Mouse (Mus musculus) limb, embryonic 15.5 days (tissue): ENCODE measurements around the gene Acmsd. TPM values are rescaled to one million over a fixed set of nuclear protein-coding genes. Genes with fewer than 3 reads are reported as not detected.
"Not testable (repeated sequence)": the region's sequence is repeated elsewhere in the genome, so short reads cannot be mapped to it uniquely, and the experiment has no call there.

Source experiments
- ATAC-seq: fragments of 200-750 bp; cut with Nextera tagmentation; 2 replicates; pipeline ENCODE4 v1.8.0; 2017; ENCODE audit warnings: low read depth, moderate TSS enrichment; ENCODE audit not compliant: insufficient number of reproducible peaks, low FRiP score, low TSS enrichment
- H3K27ac ChIP-seq: fragments of 300-500 bp; sonication (generic); 2 replicates; pipeline ENCODE4 v1.5.1; 2015; ENCODE audit warnings: moderate library complexity, mild to moderate bottlenecking, inconsistent platforms
- H3K27me3 ChIP-seq: fragments of 300-500 bp; sonication (generic); 2 replicates; pipeline ENCODE4 v1.6.1; 2015; ENCODE audit warnings: inconsistent platforms
- H3K36me3 ChIP-seq: fragments of 300-500 bp; sonication (generic); 2 replicates; pipeline ENCODE4 v1.6.1; 2015; ENCODE audit warnings: inconsistent platforms
- H3K4me1 ChIP-seq: fragments of 300-500 bp; sonication (generic); 2 replicates; pipeline ENCODE4 v1.6.1; 2015; ENCODE audit warnings: inconsistent platforms
- H3K4me2 ChIP-seq: fragments of 300-500 bp; sonication (generic); 2 replicates; pipeline ENCODE4 v1.6.1; 2015; ENCODE audit warnings: mild to moderate bottlenecking, inconsistent platforms
- H3K4me3 ChIP-seq: fragments of 300-500 bp; sonication (generic); 2 replicates; pipeline ENCODE4 v1.5.1; 2015; ENCODE audit warnings: mild to moderate bottlenecking, inconsistent platforms
- H3K9ac ChIP-seq: fragments of 300-500 bp; sonication (generic); 2 replicates; pipeline ENCODE4 v1.6.1; 2015; ENCODE audit warnings: inconsistent platforms
- H3K9me3 ChIP-seq: fragments of 300-500 bp; sonication (generic); 2 replicates; pipeline ENCODE4 v1.6.1; 2016; ENCODE audit warnings: inconsistent platforms
- WGBS: fragments of 180-500 bp; shearing (Covaris S2); methylation state at CpG from one replicate; pipeline ENCODE4 v1.1.7; 2015; 5-methylcytosine and 5-hydroxymethylcytosine counted together
- polyA plus RNA-seq: library from polyadenylated mRNA; unstranded; fragments of >200 nt; fragmentation: Nextera tagmentation; extraction: Ambion mirVana; gene quantifications from 2 replicates; pipeline ENCODE4 v1.2.1, GENCODE M21; 2015

The Acmsd gene
- polyA plus RNA-seq, 1 experiment from 2014 or later: 0.06 TPM

GRCm38 (mm10) chr1:127750401-127751102 is 21.3 kb downstream of the Acmsd start:
- 62% methylated on average over 11 of the region's 11 CpGs for WGBS
- no peaks in the 10 kb centered on the region for H3K4me1 ChIP-seq
- H3K27ac ChIP-seq: no peak overlapping the region
- H3K9me3 ChIP-seq: no peaks in the 10 kb centered on the region
- H3K27me3 ChIP-seq: no peaks in the 10 kb centered on the region
- H3K9ac ChIP-seq: no peak overlapping the region
- no peak overlapping the region for H3K4me2 ChIP-seq
- no peak for ATAC-seq
- no peak overlapping the region for H3K4me3 ChIP-seq
- H3K36me3 ChIP-seq: no peaks in the 10 kb centered on the region

- Histone ChIP-seq H3K4me2 (no peak overlapping the region), H3K27me3 (no peaks in the 10 kb centered on the region), H3K36me3 (no peaks in the 10 kb centered on the region), H3K9me3 (no peaks in the 10 kb centered on the region), H3K4me3 (no peak overlapping the region), H3K27ac (no peak overlapping the region), H3K4me1 (no peaks in the 10 kb centered on the region), H3K9ac (no peak overlapping the region)
- 70% methylated on average over 4 of the region's 4 CpGs for WGBS
- no peak for ATAC-seq
Measured at GRCm38 (mm10) chr1:127755806-127756205, 26.6 kb downstream of the Acmsd start.

GRCm38 (mm10) chr1:127756331-127757163 is 27.3 kb downstream of the Acmsd start:
- Histone ChIP-seq H3K4me1 (no peaks in the 10 kb centered on the region), H3K9ac (no peak overlapping the region), H3K9me3 (no peaks in the 10 kb centered on the region), H3K4me3 (no peak overlapping the region), H3K4me2 (no peak overlapping the region), H3K36me3 (no peaks in the 10 kb centered on the region), H3K27me3 (no peaks in the 10 kb centered on the region), H3K27ac (no peak overlapping the region)
- ATAC-seq: no peak
- 71% methylated on average over 5 of the region's 5 CpGs for WGBS

- not testable (repeated sequence) for H3K27ac ChIP-seq, H3K27me3 ChIP-seq, H3K4me1 ChIP-seq, H3K9ac ChIP-seq, H3K4me2 ChIP-seq, H3K4me3 ChIP-seq, H3K36me3 ChIP-seq, ATAC-seq, H3K9me3 ChIP-seq
- 90% methylated on average over 3 of the region's 3 CpGs for WGBS
Measured at GRCm38 (mm10) chr1:127757164-127757545, 27.9 kb downstream of the Acmsd start.

- Histone ChIP-seq H3K9ac (no peak overlapping the region), H3K4me2 (no peak overlapping the region), H3K9me3 (no peaks in the 10 kb centered on the region), H3K27me3 (no peaks in the 10 kb centered on the region), H3K27ac (no peak overlapping the region), H3K4me3 (no peak overlapping the region), H3K4me1 (0 out of 2 replicates have a peak, but pooled peaks cover 3% of the 10 kb centered on the region), H3K36me3 (no peaks in the 10 kb centered on the region)
- no peak for ATAC-seq
- 57% methylated on average over 2 of the region's 2 CpGs for WGBS
Measured at GRCm38 (mm10) chr1:127765468-127765867, 36.3 kb downstream of the Acmsd start.

- no peak for ATAC-seq
- no peaks in the 10 kb centered on the region for H3K36me3 ChIP-seq
- no peaks in the 10 kb centered on the region for H3K27me3 ChIP-seq
- WGBS: 96% methylated on average over 2 of the region's 2 CpGs
- no peak overlapping the region for H3K4me3 ChIP-seq
- no peak overlapping the region for H3K4me2 ChIP-seq
- H3K27ac ChIP-seq: no peak overlapping the region
- H3K9ac ChIP-seq: no peak overlapping the region
- 0 out of 2 replicates have a peak, but pooled peaks cover 3% of the 10 kb centered on the region for H3K4me1 ChIP-seq
- no peaks in the 10 kb centered on the region for H3K9me3 ChIP-seq
Measured at GRCm38 (mm10) chr1:127766741-127767140, 37.5 kb downstream of the Acmsd start.

GRCm38 (mm10) chr1:127773198-127773802 is 44.1 kb downstream of the Acmsd start:
- WGBS: 1% methylated on average over 14 of the region's 14 CpGs
- peak overlapping the region; percentile 67 for H3K4me2 ChIP-seq
- no peaks in the 10 kb centered on the region for H3K27me3 ChIP-seq
- H3K9ac ChIP-seq: peak overlapping the region; percentile 53
- no peaks in the 10 kb centered on the region for H3K9me3 ChIP-seq
- peak overlapping the region; percentile 91 for H3K4me3 ChIP-seq
- ATAC-seq: peak; percentile 9; the same call in 1 of the 2 replicates
- H3K36me3 ChIP-seq: no peaks in the 10 kb centered on the region
- H3K4me1 ChIP-seq: peaks cover 15% of the 10 kb centered on the region
- H3K27ac ChIP-seq: peak overlapping the region; percentile 96

- peak within 1 kb of the TSS; percentile 87 for H3K9ac ChIP-seq
- peak within 1 kb of the TSS; percentile 91 for H3K4me3 ChIP-seq
- WGBS: under 1% methylated on average over 62 of the region's 63 CpGs
- peak within 1 kb of the TSS; percentile 67 for H3K4me2 ChIP-seq
- peak within 1 kb of the TSS; percentile 96 for H3K27ac ChIP-seq
- ATAC-seq: peak; percentile 99
- no peaks in the 10 kb centered on the region for H3K9me3 ChIP-seq
- no peaks in the 10 kb centered on the region for H3K27me3 ChIP-seq
- H3K36me3 ChIP-seq: 0 out of 2 replicates have a peak, but pooled peaks cover 3% of the 10 kb centered on the region
- H3K4me1 ChIP-seq: peaks cover 15% of the 10 kb centered on the region
Measured at GRCm38 (mm10) chr1:127773803-127774500, 44.7 kb downstream of the Acmsd start, which contains the start of gene Ccnt2. Gene Ccnt2, plus strand, starts transcription at chr1:127774164.

GRCm38 (mm10) chr1:127774501-127774880 is 45.3 kb downstream of the Acmsd start:
- peak overlapping the region; percentile 54 for H3K4me2 ChIP-seq
- peaks cover 13% of the 10 kb centered on the region for H3K4me1 ChIP-seq
- H3K27me3 ChIP-seq: no peaks in the 10 kb centered on the region
- H3K27ac ChIP-seq: peak overlapping the region; percentile 96
- 0 out of 2 replicates have a peak, but pooled peaks cover 6% of the 10 kb centered on the region for H3K36me3 ChIP-seq
- peak; percentile 23; the same call in 1 of the 2 replicates for ATAC-seq
- H3K9me3 ChIP-seq: no peaks in the 10 kb centered on the region
- H3K9ac ChIP-seq: peak overlapping the region; percentile 87
- peak overlapping the region; percentile 91 for H3K4me3 ChIP-seq
- WGBS: under 1% methylated on average over 31 of the region's 31 CpGs

GRCm38 (mm10) chr1:127775206-127775720 is 46.0 kb downstream of the Acmsd start:
- H3K4me3 ChIP-seq: peak overlapping the region; percentile 91
- no peak overlapping the region for H3K27ac ChIP-seq

GRCm38 (mm10) chr1:127776246-127776645 is 47.0 kb downstream of the Acmsd start:
- no peak for ATAC-seq

More at GRCm38 (mm10) chr1:127775206-127775720, 46.0 kb downstream of the Acmsd start:
- Histone ChIP-seq H3K9ac (peak overlapping the region; percentile 87), H3K4me1 (peaks cover 17% of the 10 kb centered on the region), H3K36me3 (0 out of 2 replicates have a peak, but pooled peaks cover 6% of the 10 kb centered on the region), H3K27me3 (no peaks in the 10 kb centered on the region), H3K4me2 (peak overlapping the region; percentile 54), H3K9me3 (no peaks in the 10 kb centered on the region)
- no peak for ATAC-seq
- WGBS: 8% methylated on average over 10 of the region's 10 CpGs

More at GRCm38 (mm10) chr1:127776246-127776645, 47.0 kb downstream of the Acmsd start:
- no peak overlapping the region for H3K4me3 ChIP-seq
- no peaks in the 10 kb centered on the region for H3K9me3 ChIP-seq
- H3K4me1 ChIP-seq: peaks cover 17% of the 10 kb centered on the region
- H3K27ac ChIP-seq: no peak overlapping the region
- H3K9ac ChIP-seq: no peak overlapping the region
- 0 out of 2 replicates have a peak, but pooled peaks cover 6% of the 10 kb centered on the region for H3K36me3 ChIP-seq
- WGBS: 67% methylated on average over 6 of the region's 6 CpGs
- peak overlapping the region; percentile 5; the same call in 1 of the 2 replicates for H3K4me2 ChIP-seq
- no peaks in the 10 kb centered on the region for H3K27me3 ChIP-seq
